Mouse (Mus musculus) CD8-positive naive resting alpha-beta T cell, adult 2 months (primary cell): ENCODE results near the gene Unc5cl.
"Not testable (repeated sequence)": the region's sequence is repeated elsewhere in the genome, so short reads cannot be mapped to it uniquely, and the experiment has no call there.

Experiments
- DNase-seq, 2 experiments: peaks; one replicate each; pipeline ENCODE4 v3.0.0; 2022; ENCODE audit warnings: low read depth in 2 of 2, low spot score in 2 of 2

Gene Unc5cl

GRCm38 (mm10) chr17:48466769-48467394 is 12.2 kb downstream of the Unc5cl start:
- DNase-seq, result peak; percentile 15 to 35

- peak; percentile 68 to 85 for DNase-seq
These were observed 12.9 kb downstream of the Unc5cl start for GRCm38 (mm10) chr17:48467395-48468231.

- DNase-seq, result not testable (repeated sequence)
These were observed 19.6 kb downstream of the Unc5cl start for GRCm38 (mm10) chr17:48474282-48474681.

GRCm38 (mm10) chr17:48475444-48475843 is 20.7 kb downstream of the Unc5cl start:
- DNase-seq, result no peak

- DNase-seq, result no peak
These were observed 25.3 kb downstream of the Unc5cl start for GRCm38 (mm10) chr17:48479952-48480351.

- DNase-seq, result no peak
These were observed 29.1 kb downstream of the Unc5cl start for GRCm38 (mm10) chr17:48483764-48484163.

GRCm38 (mm10) chr17:48484191-48484590 is 29.5 kb downstream of the Unc5cl start:
- no peak for DNase-seq

GRCm38 (mm10) chr17:48489466-48489865 is 34.8 kb downstream of the Unc5cl start:
- DNase-seq, result no peak

- DNase-seq, result no peak
These were observed 37.9 kb downstream of the Unc5cl start for GRCm38 (mm10) chr17:48492621-48493020.

- no peak for DNase-seq
These were observed 38.9 kb downstream of the Unc5cl start for GRCm38 (mm10) chr17:48493582-48493981.

GRCm38 (mm10) chr17:48493986-48494385 is 39.3 kb downstream of the Unc5cl start:
- no peak for DNase-seq

GRCm38 (mm10) chr17:48497986-48498385 is 43.3 kb downstream of the Unc5cl start:
- no peak for DNase-seq

- no peak for DNase-seq
These were observed 46.2 kb downstream of the Unc5cl start for GRCm38 (mm10) chr17:48500846-48501445.

GRCm38 (mm10) chr17:48505006-48505405 is 50.3 kb downstream of the Unc5cl start:
- no peak for DNase-seq

GRCm38 (mm10) chr17:48506986-48507385 is 52.3 kb downstream of the Unc5cl start:
- DNase-seq, result no peak

GRCm38 (mm10) chr17:48509596-48509995 is 54.9 kb downstream of the Unc5cl start:
- DNase-seq, result no peak

GRCm38 (mm10) chr17:48512614-48513281 is 58.0 kb downstream of the Unc5cl start:
- no peak for DNase-seq

- no peak for DNase-seq
These were observed 59.9 kb downstream of the Unc5cl start for GRCm38 (mm10) chr17:48514613-48515012.

- no peak for DNase-seq
These were observed 64.3 kb downstream of the Unc5cl start for GRCm38 (mm10) chr17:48519046-48519445.

- no peak for DNase-seq
These were observed 65.7 kb downstream of the Unc5cl start for GRCm38 (mm10) chr17:48520352-48520751.

- no peak for DNase-seq
These were observed 68.4 kb downstream of the Unc5cl start for GRCm38 (mm10) chr17:48523056-48523455.
